Mouse (Mus musculus) subcutaneous adipose tissue, adult 2 months (tissue): Measurements from ENCODE around the gene Fam199x. TPM values are rescaled to one million over a fixed set of nuclear protein-coding genes. Genes with fewer than 3 reads are reported as not detected.

Source experiments
- polyA plus RNA-seq: library from polyadenylated mRNA; depleted of rRNA; stranded (reverse); fragments of >200 nt; gene quantifications from 2 replicates; pipeline ENCODE4 v1.2.3, GENCODE M21; 2012; ENCODE audit warnings: low replicate concordance; rRNA removed

Fam199x gene
- polyA plus RNA-seq, result 0.56 and 1.2 TPM in 2 replicates

DNA sequence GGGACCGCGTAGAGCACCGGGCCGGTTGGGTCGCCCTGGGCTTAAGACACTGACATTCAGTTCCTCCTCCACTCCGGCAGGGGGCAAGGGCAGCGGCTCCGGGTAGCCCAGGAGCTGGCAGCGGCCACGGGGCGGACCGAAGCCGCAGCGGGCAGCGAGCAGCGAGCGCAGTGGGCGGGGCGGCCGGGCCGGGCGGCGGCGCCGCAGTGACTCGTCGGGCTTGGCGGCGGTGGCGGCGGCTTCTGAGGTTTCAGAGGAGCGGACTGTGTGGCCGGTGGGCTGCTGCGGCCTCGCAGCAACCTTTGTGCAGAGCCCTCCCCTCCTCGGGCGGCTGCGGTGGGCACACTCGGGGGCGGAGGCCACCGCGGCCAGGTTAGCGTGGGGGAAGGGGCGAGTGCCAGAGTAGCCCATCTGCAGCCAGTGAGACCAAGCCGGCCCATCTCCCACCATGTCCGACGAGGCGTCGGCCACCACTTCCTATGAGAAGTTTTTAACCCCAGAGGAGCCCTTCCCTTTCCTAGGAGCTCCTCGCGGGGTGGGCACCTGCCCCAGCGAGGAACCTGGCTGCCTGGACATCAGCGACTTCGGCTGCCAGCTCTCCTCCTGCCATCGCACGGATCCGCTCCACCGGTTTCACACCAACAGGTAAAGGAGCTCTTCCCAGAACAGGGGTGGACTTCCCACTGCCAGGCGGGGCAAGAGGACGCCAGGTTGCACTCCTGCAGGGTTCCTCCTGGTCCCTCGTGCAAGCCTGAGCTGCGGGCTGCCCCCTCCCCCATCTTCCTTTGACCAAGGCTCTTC, at the start of gene Fam199x:
Gene Fam199x (plus strand): TSS at position 170 of the 801 bp plus-strand sequence.

DNA sequence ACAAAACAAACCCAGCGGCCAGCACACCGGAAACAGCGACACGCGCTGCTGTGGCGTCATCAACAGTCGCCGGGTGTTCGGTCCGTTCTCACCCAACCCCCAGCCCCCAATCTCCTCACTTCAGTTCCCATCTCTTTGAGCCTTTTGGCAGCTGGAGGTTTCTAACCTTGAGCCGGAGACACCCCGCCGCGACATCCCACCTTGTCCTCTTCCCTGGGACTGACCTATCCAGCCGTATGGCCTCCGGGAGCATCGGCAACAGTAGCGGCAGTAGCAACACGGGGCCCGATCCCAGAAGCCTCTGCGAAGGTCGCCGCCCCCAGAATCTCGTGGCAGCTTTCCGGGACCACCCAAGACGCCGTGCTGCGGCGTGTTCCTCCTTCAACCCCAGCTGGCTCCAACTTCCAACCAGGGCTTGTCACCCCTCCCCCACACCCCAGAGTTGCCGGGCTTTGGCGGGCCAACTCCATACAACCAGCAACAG, 11.4 kb upstream of the Fam199x start, which contains the start of gene Slc25a53:
Gene Slc25a53 (minus strand): TSS at position 303 of the 484 bp plus-strand sequence.

GRCm38 (mm10) chrX:137121718-137122117, 72.3 kb downstream of the Fam199x start, which contains the start of gene Esx1:
TSS of gene Esx1 (minus strand) at chrX:137122083.

Other genes starting within 250 kb of the Fam199x start
- 3.9 and 6.1 TPM in 2 replicates for gene Plp1, start 226.9 kb upstream of the Fam199x start, polyA plus RNA-seq
- gene Rab9b, start 180.8 kb upstream of the Fam199x start, polyA plus RNA-seq, result 0.03 TPM in 1 of 2 replicates, not detected in the other
- not detected in 2 replicates for gene H2bfm, start 122.3 kb upstream of the Fam199x start, polyA plus RNA-seq
- not detected in 2 replicates for gene Tmsb15b2, start 74.1 kb upstream of the Fam199x start, polyA plus RNA-seq
- gene Tmsb15l, start 72.7 kb upstream of the Fam199x start, polyA plus RNA-seq, result 0.23 and 0.62 TPM in 2 replicates
- gene Tmsb15b1, start 72.7 kb upstream of the Fam199x start, polyA plus RNA-seq, result 2.5 TPM in 1 of 2 replicates, not detected in the other
- gene Zcchc18, start 56.4 kb upstream of the Fam199x start, polyA plus RNA-seq, result 0.20 and 1.5 TPM in 2 replicates
- gene Slc25a53, start 11.3 kb upstream of the Fam199x start, polyA plus RNA-seq, result 2.6 and 3.9 TPM in 2 replicates
- not detected in 2 replicates for gene Esx1, start 72.5 kb downstream of the Fam199x start, polyA plus RNA-seq